17 mouse cellular contexts compared by ENCODE assay signal in the genomic region with DNA sequence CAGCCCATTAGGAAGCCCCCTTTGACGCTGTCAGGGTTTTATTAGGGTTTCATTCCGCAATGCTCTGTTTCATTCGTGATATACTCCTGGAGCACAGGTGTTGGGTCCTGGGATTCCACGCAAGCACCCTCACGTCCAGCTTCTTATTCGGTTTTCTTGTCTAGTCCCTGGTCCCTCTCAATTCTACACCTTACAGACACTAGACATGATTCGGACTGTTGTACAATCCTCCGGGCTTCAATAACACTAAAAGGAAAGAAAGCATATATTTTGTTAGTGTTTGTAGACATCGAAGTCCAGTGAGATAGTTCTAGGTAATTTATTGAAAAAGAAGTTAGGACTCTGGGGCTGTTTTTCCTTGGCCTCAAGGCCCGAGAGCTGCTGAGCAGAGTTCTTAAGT. TPM values are rescaled to one million over a fixed set of nuclear protein-coding genes. Genes with fewer than 3 reads are reported as not detected.
"Had no signal": no experiment of that assay in that cellular context is flagged by ENCODE, and none has a peak within 500 bp of the region (broad histone marks: within the 10 kb centered on the region; RNA-seq: fewer than 3 reads in every experiment).

No protein-coding gene starts in this region.

- H3K27ac ChIP-seq: neural tube, embryonic 12.5 days; neural tube, embryonic 13.5 days; neural tube, embryonic 15.5 days; stomach, embryonic 15.5 days; stomach, postnatal 0 days had no signal

- H3K4me3 ChIP-seq: neural tube, embryonic 12.5 days; neural tube, embryonic 13.5 days; neural tube, embryonic 15.5 days had no signal

- DNase-seq: right cerebral cortex, adult 18-20 months; right cerebral cortex, postnatal 14 days; right cerebral cortex, postnatal 25 days; right cerebral cortex, postnatal 4 days; spleen, adult 18-20 months; thymus, adult 18-20 months; thymus, adult 2 months; thymus, postnatal 14 days; thymus, postnatal 25 days; thymus, postnatal 36 days; thymus, postnatal 4 days had no signal

- H3K4me2 ChIP-seq: neural tube, embryonic 15.5 days had no signal

- H3K9me3 ChIP-seq: neural tube, embryonic 12.5 days; neural tube, embryonic 13.5 days; neural tube, embryonic 15.5 days; stomach, embryonic 15.5 days had no signal

- H3K9ac ChIP-seq: neural tube, embryonic 12.5 days; neural tube, embryonic 13.5 days; neural tube, embryonic 15.5 days; stomach, embryonic 15.5 days had no signal

- H3K36me3 ChIP-seq: neural tube, embryonic 12.5 days; neural tube, embryonic 13.5 days; neural tube, embryonic 15.5 days; stomach, embryonic 15.5 days had no signal

RNA-seq across cellular contexts. Expression of gene Tcf21, which starts 24.8 kb away (rescaled TPM):
- polyA plus RNA-seq: neural tube, embryonic 14.5 days; neural tube, embryonic 15.5 days had no signal
